In the genomic region with DNA sequence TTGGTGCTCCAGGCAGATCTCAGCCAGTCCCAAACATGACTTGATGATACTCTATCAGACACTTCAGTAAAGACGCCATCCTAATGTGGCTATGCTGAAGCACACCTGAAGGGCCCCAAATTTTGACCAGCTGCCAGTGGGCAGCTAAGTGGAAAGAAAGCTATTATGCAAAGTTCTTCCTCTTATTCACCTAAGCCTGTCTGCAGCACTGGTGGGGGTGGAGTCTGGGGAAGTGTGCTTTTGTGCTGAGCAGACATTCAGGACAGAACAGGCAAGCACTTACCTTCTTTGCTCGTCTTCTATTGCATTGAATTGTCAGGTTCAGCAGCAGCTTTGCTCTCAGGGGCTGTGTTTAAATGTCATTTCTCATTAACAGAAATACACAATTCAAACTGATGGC, we compare ENCODE assay signal across 18 mouse cellular contexts.
"Had no signal": no experiment of that assay in that cellular context is flagged by ENCODE, and none has a peak within 500 bp of the region (broad histone marks: within the 10 kb centered on the region; RNA-seq: fewer than 3 reads in every experiment).

No protein-coding gene starts in this region.

- H3K4me2 ChIP-seq: lung, embryonic 15.5 days; midbrain, embryonic 11.5 days; midbrain, embryonic 13.5 days; midbrain, embryonic 15.5 days; neural tube, embryonic 12.5 days; stomach, embryonic 15.5 days had no signal

- H3K4me3 ChIP-seq: lung, embryonic 15.5 days; megakaryocyte, embryonic 14.5 days; midbrain, embryonic 13.5 days; midbrain, embryonic 15.5 days; neural tube, embryonic 12.5 days; stomach, embryonic 15.5 days had no signal

- ATAC-seq: liver, postnatal 0 days; lung, postnatal 0 days; midbrain, embryonic 13.5 days; midbrain, embryonic 15.5 days had no signal

- H3K9me3 ChIP-seq: lung, embryonic 15.5 days; megakaryocyte, embryonic 14.5 days; midbrain, embryonic 13.5 days; midbrain, embryonic 15.5 days; neural tube, embryonic 12.5 days; stomach, embryonic 15.5 days had no signal

- H3K9ac ChIP-seq: liver, postnatal 0 days; lung, embryonic 15.5 days; midbrain, embryonic 13.5 days; midbrain, embryonic 15.5 days; neural tube, embryonic 12.5 days; stomach, embryonic 15.5 days had no signal

- DNase-seq: liver, postnatal 0 days; lung, adult 2 months; lung, postnatal 14 days; lung, postnatal 36 days; right cerebral cortex, postnatal 14 days; thymus, adult 2 months; thymus, postnatal 25 days; thymus, postnatal 4 days had no signal

- H3K27ac ChIP-seq: lung, embryonic 15.5 days; macrophage; midbrain, embryonic 13.5 days; midbrain, embryonic 15.5 days; neural tube, embryonic 12.5 days; stomach, embryonic 15.5 days; stomach, postnatal 0 days had no signal

- H3K36me3 ChIP-seq: lung, embryonic 15.5 days; midbrain, embryonic 13.5 days; midbrain, embryonic 15.5 days; neural tube, embryonic 12.5 days; stomach, embryonic 15.5 days had no signal

- H3K4me1 ChIP-seq: lung, embryonic 15.5 days; megakaryocyte, embryonic 14.5 days; midbrain, embryonic 13.5 days; neural tube, embryonic 12.5 days; stomach, embryonic 15.5 days had no signal

- H3K27me3 ChIP-seq: lung, embryonic 15.5 days; megakaryocyte, embryonic 14.5 days; midbrain, embryonic 13.5 days; midbrain, embryonic 15.5 days; neural tube, embryonic 12.5 days; stomach, embryonic 15.5 days had no signal
